Mouse (Mus musculus) liver, embryonic 14.5 days (tissue): Measurements from ENCODE around the gene E2f3. TPM values are rescaled to one million over a fixed set of nuclear protein-coding genes. Genes with fewer than 3 reads are reported as not detected.

Experiments
- ATAC-seq: fragments of 200-750 bp; cut with Nextera tagmentation; 2 replicates; pipeline ENCODE4 v1.8.0; 2017; ENCODE audit warnings: moderate number of reproducible peaks, mild to moderate bottlenecking, moderate library complexity; ENCODE audit not compliant: insufficient read depth
- DNase-seq, 3 experiments: peaks; one replicate each; pipeline ENCODE4 v3.0.0-alpha.2; 2012 to 2013; ENCODE audit warnings: low read depth in 3 of 3, low spot score in 3 of 3
- H3K27ac ChIP-seq: fragments of 300-500 bp; sonication (generic); 2 replicates; pipeline ENCODE4 v1.5.1; 2014; ENCODE audit warnings: moderate library complexity, mild to moderate bottlenecking, control low read depth, inconsistent platforms
- H3K27me3 ChIP-seq: fragments of 300-500 bp; sonication (generic); 2 replicates; pipeline ENCODE4 v1.6.1; 2014; ENCODE audit warnings: mild to moderate bottlenecking, low read length, moderate library complexity; ENCODE audit not compliant: control insufficient read depth, insufficient read depth
- H3K36me3 ChIP-seq: fragments of 300-500 bp; sonication (generic); replicated peaks from 2 replicates; pipeline ENCODE4 v1.6.1; 2014; ENCODE audit warnings: low read depth; ENCODE audit not compliant: control insufficient read depth, insufficient read depth
- H3K4me1 ChIP-seq, 2 experiments: fragments of 200-500 bp in 1 of 2; fragments of 300-500 bp in 1 of 2; sonication (generic) in 1 of 2; replicated peaks; 2 replicates each; pipeline ENCODE4 v1.6.1; 2012 to 2014; ENCODE audit warnings: antibody characterized with exemption in 1 of 2, inconsistent platforms in 1 of 2, low read length in 1 of 2; ENCODE audit not compliant: control insufficient read depth in 2 of 2, insufficient read depth in 2 of 2
- H3K4me2 ChIP-seq: fragments of 300-500 bp; sonication (generic); 2 replicates; pipeline ENCODE4 v1.6.1; 2014; ENCODE audit warnings: low read depth, mild to moderate bottlenecking, control low read depth, moderate library complexity
- H3K4me3 ChIP-seq, 2 experiments: fragments of 200-500 bp in 1 of 2; fragments of 300-500 bp in 1 of 2; sonication (generic) in 1 of 2; 2 replicates each; pipeline ENCODE4 v1.5.1; 2012 to 2014; ENCODE audit warnings: low read depth in 2 of 2, low read length in 2 of 2, mild to moderate bottlenecking in 2 of 2, control low read depth in 1 of 2, inconsistent platforms in 1 of 2, moderate library complexity in 1 of 2; ENCODE audit not compliant: insufficient read depth in 1 of 2
- H3K9ac ChIP-seq: fragments of 300-500 bp; sonication (generic); replicated peaks from 2 replicates; pipeline ENCODE4 v1.6.1; 2014; ENCODE audit warnings: mild to moderate bottlenecking, control low read depth, moderate library complexity
- H3K9me3 ChIP-seq: fragments of 300-500 bp; sonication (generic); 2 replicates; pipeline ENCODE4 v1.6.1; 2016; ENCODE audit warnings: low read length, mixed read lengths; ENCODE audit not compliant: control insufficient read depth
- CTCF ChIP-seq: IDR thresholded peaks from 2 replicates; pipeline ENCODE4 v1.5.1; 2016; ENCODE audit warnings: antibody characterized with exemption, low read depth, control low read depth
- EP300 ChIP-seq: IDR thresholded peaks from 2 replicates; pipeline ENCODE4 v1.6.1; 2016; ENCODE audit warnings: antibody characterized with exemption, low read depth
- WGBS: fragments of 180-500 bp; shearing (Covaris S2); extraction: QIAGEN DNeasy Blood & Tissue Kit; methylation state at CpG from one replicate; pipeline ENCODE4 v1.1.7; 2014; ENCODE audit not compliant: insufficient replicate concordance; 5-methylcytosine and 5-hydroxymethylcytosine counted together
- polyA plus RNA-seq, 2 experiments: library from polyadenylated mRNA; depleted of rRNA in 1 of 2; stranded (reverse) in 1 of 2; unstranded in 1 of 2; fragments of >200 nt; fragmentation: Nextera tagmentation in 1 of 2; extraction: Ambion mirVana in 1 of 2; gene quantifications; 2 replicates each; pipeline versions ENCODE4 v1.2.1 to v1.2.3; 2012 to 2014

Gene E2f3
- polyA plus RNA-seq, 2 experiments, result 3.4 to 5.5 TPM

DNA sequence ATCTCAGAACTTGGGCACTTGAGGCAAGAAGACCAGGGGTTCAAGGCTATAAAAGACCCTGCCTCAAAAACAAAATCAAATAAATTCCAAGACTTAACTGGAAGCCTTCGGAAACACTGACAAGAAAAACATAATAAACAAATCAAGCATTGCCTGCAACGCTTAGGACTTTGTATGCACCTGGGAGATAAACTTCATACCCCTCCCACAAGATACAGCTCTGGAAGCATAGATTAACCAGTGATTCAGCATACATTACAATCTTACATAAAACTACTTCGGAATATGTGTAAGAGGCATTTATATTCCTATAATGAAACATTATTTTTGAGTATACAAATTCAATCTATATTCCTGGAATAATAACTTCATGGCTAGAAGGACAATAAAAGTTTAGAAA lies 3.5 kb downstream of the E2f3 start:
- Histone ChIP-seq H3K27ac (no peak overlapping the region), H3K4me1 (peaks cover 8 to 27% of the 10 kb centered on the region in 2 experiments), H3K9ac (no peak overlapping the region), H3K4me3 (0 out of 4 replicates have a peak overlapping the region, but pooled peaks of 1 of the 2 experiments have one; percentile 9), H3K9me3 (no peaks in the 10 kb centered on the region), H3K27me3 (no peaks in the 10 kb centered on the region), H3K36me3 (0 out of 2 replicates have a peak, but pooled peaks cover 4% of the 10 kb centered on the region), H3K4me2 (peak overlapping the region; percentile 16)
- ATAC-seq, result no peak
- WGBS, result 13% methylated on average over 3 of the region's 3 CpGs
- TF ChIP-seq CTCF (no peak), EP300 (peak; percentile 67)
- DNase-seq, result peak in 1 of 3 experiments; percentile 42

GRCm38 (mm10) chr13:29979140-29979564 lies 6.7 kb downstream of the E2f3 start:
- Histone ChIP-seq H3K27ac (no peak overlapping the region), H3K4me2 (0 out of 2 replicates have a peak overlapping the region, but pooled peaks have one; percentile 2), H3K4me1 (peaks cover 3 to 19% of the 10 kb centered on the region in 2 experiments), H3K4me3 (no peak overlapping the region), H3K9ac (no peak overlapping the region), H3K9me3 (no peaks in the 10 kb centered on the region), H3K36me3 (peaks cover 4% of the 10 kb centered on the region; the same call in 1 of the 2 replicates), H3K27me3 (no peaks in the 10 kb centered on the region)
- ATAC-seq (no peak), DNase-seq (no peak)
- TF ChIP-seq EP300 (no peak), CTCF (no peak)
- 17% methylated on average over 7 of the region's 7 CpGs for WGBS

DNA sequence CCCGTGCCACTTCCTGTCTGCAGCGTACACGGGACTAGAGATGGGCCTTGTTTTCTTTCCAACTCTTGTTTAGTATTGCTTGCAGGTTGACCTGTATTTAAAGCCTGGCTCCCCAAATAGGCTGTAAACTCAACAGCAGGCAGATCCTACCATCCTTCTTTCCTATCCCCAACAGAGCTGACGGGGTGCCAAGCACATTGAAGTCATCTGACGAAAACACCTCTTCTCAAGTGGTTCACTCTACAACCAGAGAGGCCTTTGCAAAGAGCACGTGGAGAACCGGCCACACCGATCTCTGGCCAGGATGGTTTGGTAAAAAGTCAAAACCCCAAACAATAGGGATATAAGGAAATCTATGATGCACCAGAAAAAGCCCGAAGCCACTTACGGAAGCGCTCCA lies 8.5 kb downstream of the E2f3 start:
- Histone ChIP-seq H3K9me3 (no peaks in the 10 kb centered on the region), H3K27ac (no peak overlapping the region), H3K4me3 (no peak overlapping the region), H3K27me3 (no peaks in the 10 kb centered on the region), H3K36me3 (peaks cover 4% of the 10 kb centered on the region; the same call in 1 of the 2 replicates), H3K4me1 (peaks cover 0 to 15% of the 10 kb centered on the region in 2 experiments), H3K9ac (no peak overlapping the region), H3K4me2 (no peak overlapping the region)
- no peak for TF ChIP-seq CTCF
- TF ChIP-seq EP300, result no peak
- DNase-seq, result no peak
- 83% methylated on average over 11 of the region's 11 CpGs for WGBS
- ATAC-seq, result no peak

DNA sequence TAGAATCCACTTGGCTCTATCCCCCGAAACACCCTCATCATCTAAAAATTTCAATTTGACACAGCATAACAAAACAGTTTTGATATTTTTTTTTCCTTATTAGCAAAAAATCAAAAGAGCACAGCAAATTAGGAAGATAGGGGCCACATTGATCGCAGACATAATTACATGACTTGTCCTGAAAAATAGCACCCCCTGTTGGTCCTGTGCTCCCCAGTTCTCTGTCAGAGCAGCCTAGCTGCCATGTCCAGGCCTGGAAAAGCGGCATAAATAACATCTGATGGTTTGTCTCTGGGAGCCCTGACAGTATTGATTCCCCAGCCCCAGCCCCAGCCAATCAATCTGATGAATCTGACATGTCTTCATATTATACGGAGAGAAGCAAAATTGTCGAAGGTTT lies 11.8 kb downstream of the E2f3 start:
- DNase-seq, result no peak
- TF ChIP-seq EP300 (no peak), CTCF (peak; percentile 41)
- H3K4me2 ChIP-seq, result no peak overlapping the region
- WGBS, result 78% methylated on average over 5 of the region's 5 CpGs
- ATAC-seq, result no peak
- H3K9ac ChIP-seq, result no peak overlapping the region
- no peak overlapping the region for H3K4me3 ChIP-seq
- no peaks in the 10 kb centered on the region; the same call in 1 of the 2 replicates for H3K36me3 ChIP-seq
- peaks cover 0 to 10% of the 10 kb centered on the region in 2 experiments; a peak in 2 of 4 replicates for H3K4me1 ChIP-seq
- no peak overlapping the region for H3K27ac ChIP-seq
- no peaks in the 10 kb centered on the region for H3K27me3 ChIP-seq
- no peaks in the 10 kb centered on the region for H3K9me3 ChIP-seq

DNA sequence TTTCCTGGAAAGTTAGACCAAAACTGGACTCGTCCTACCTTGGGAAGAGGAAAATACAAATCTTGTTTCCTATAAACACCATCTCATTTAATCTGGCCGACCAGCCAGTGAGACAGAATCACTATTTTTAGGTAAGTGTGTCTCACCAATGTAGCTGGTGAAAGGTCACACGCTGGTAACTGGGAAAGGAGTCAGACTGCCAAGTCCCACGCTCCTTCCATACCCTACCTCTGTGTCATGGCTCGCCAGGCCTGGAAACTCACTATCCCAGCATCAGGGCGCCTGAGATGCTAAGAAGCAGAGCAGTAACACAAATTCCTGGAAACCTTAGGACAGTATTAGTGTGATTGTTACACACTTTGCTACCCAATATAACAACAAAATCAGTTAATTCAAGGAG lies 12.3 kb downstream of the E2f3 start:
- DNase-seq, result no peak
- H3K36me3 ChIP-seq, result no peaks in the 10 kb centered on the region; the same call in 1 of the 2 replicates
- 75% methylated on average over 6 of the region's 6 CpGs for WGBS
- H3K9me3 ChIP-seq, result no peaks in the 10 kb centered on the region
- H3K4me1 ChIP-seq, result peaks cover 0 to 11% of the 10 kb centered on the region in 2 experiments; a peak in 2 of 4 replicates
- no peak overlapping the region for H3K27ac ChIP-seq
- no peak overlapping the region for H3K9ac ChIP-seq
- ATAC-seq, result no peak
- TF ChIP-seq CTCF, result no peak
- no peak for TF ChIP-seq EP300
- no peak overlapping the region for H3K4me2 ChIP-seq
- no peaks in the 10 kb centered on the region for H3K27me3 ChIP-seq
- no peak overlapping the region for H3K4me3 ChIP-seq
